In the genomic region with DNA sequence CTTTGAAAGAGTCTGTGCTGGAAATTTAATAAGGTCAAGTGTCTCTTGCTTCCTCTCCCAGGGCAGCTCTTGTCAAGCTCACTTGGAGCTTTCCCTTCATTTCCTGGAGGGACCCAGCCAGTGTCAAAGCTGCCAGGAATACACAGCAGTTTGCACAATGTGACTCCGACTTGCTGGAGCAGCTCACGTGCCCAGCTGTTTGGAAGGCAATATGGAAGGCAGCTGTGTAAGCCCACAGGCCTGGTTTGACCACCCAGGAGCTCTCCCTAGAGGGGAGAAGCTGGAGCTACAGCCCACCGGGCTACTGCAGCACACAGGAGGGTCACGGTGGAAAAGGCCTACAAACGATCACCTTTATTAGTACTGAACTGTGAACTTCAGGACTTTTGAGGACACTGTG, we compare ENCODE assay signal across 13 mouse cellular contexts.
DNase-seq lines count a peak whose midpoint lies in the region; ATAC-seq lines count a peak whose summit lies in the region.
"Had no signal": no experiment of that assay in that cellular context is flagged by ENCODE, and none has a peak within 500 bp of the region (broad histone marks: within the 10 kb centered on the region; RNA-seq: fewer than 3 reads in every experiment).

No protein-coding gene starts in this region.

- peak; percentile 33 for DNase-seq in midbrain, embryonic 10.5 days (ENCODE audit: low spot score)
- no peak for DNase-seq in midbrain, embryonic 14.5 days
- DNase-seq in forelimb bud, embryonic 11.5 days (ENCODE audit: low read depth, low spot score) = peak; percentile 72
- DNase-seq in retina, postnatal 1 day = peak; percentile 7
- DNase-seq in layer of hippocampus, adult 18-20 months (ENCODE audit: low spot score in 2 of 2) = no peak
- no peak for DNase-seq in testis, postnatal 10 days (ENCODE audit: low spot score)
- no peak for DNase-seq in cerebellum, postnatal 4 days (ENCODE audit: low spot score in 2 of 2)
- DNase-seq: cerebellum, adult 2 months; thymus, postnatal 25 days had no signal

- no peak for ATAC-seq in midbrain, embryonic 14.5 days (ENCODE audit: low FRiP score, low TSS enrichment)
- peak; percentile 61; the same call in 1 of the 2 replicates for ATAC-seq in limb, embryonic 13.5 days (ENCODE audit: low FRiP score, low read depth)
- ATAC-seq: midbrain, embryonic 13.5 days had no signal

- no peak overlapping the region for H3K4me3 ChIP-seq in midbrain, embryonic 10.5 days
- no peak overlapping the region for H3K4me3 ChIP-seq in midbrain, embryonic 14.5 days (replicated peaks; ENCODE audit: low read depth, low read length)
- no peak overlapping the region for H3K4me3 ChIP-seq in limb, embryonic 13.5 days
- H3K4me3 ChIP-seq: erythroblast, embryonic 14.5 days; limb, embryonic 15.5 days; midbrain, embryonic 13.5 days had no signal

- H3K9ac ChIP-seq in midbrain, embryonic 14.5 days (replicated peaks; ENCODE audit: low read length) = no peak overlapping the region
- H3K9ac ChIP-seq in limb, embryonic 13.5 days = no peak overlapping the region
- H3K9ac ChIP-seq: limb, embryonic 15.5 days; midbrain, embryonic 13.5 days had no signal

- no peak overlapping the region for H3K27ac ChIP-seq in midbrain, embryonic 10.5 days (replicated peaks)
- H3K27ac ChIP-seq in midbrain, embryonic 14.5 days (replicated peaks; ENCODE audit: low read depth, low read length) = no peak overlapping the region
- no peak overlapping the region for H3K27ac ChIP-seq in limb, embryonic 13.5 days
- H3K27ac ChIP-seq: limb, embryonic 15.5 days; midbrain, embryonic 13.5 days had no signal

- no peak overlapping the region for H3K4me2 ChIP-seq in midbrain, embryonic 14.5 days (ENCODE audit: low read length)
- H3K4me2 ChIP-seq in limb, embryonic 13.5 days (replicated peaks) = no peak overlapping the region
- H3K4me2 ChIP-seq: limb, embryonic 15.5 days; midbrain, embryonic 13.5 days had no signal

- 79% methylated on average over 5 of the region's 5 CpGs for WGBS in midbrain, embryonic 10.5 days
- 73% methylated on average over 5 of the region's 5 CpGs for WGBS in midbrain, embryonic 14.5 days
- 18% methylated on average over 5 of the region's 5 CpGs for WGBS in limb, embryonic 13.5 days

- H3K36me3 ChIP-seq in midbrain, embryonic 10.5 days = no peaks in the 10 kb centered on the region
- H3K36me3 ChIP-seq in midbrain, embryonic 14.5 days (ENCODE audit: control insufficient read depth, insufficient read depth, low read length) = no peaks in the 10 kb centered on the region
- no peaks in the 10 kb centered on the region for H3K36me3 ChIP-seq in limb, embryonic 13.5 days
- H3K36me3 ChIP-seq: limb, embryonic 15.5 days; midbrain, embryonic 13.5 days had no signal

- no peaks in the 10 kb centered on the region for H3K9me3 ChIP-seq in midbrain, embryonic 10.5 days (replicated peaks)
- H3K9me3 ChIP-seq in midbrain, embryonic 14.5 days (ENCODE audit: control insufficient read depth, low read length) = no peaks in the 10 kb centered on the region
- H3K9me3 ChIP-seq in limb, embryonic 13.5 days = no peaks in the 10 kb centered on the region
- H3K9me3 ChIP-seq: limb, embryonic 15.5 days; midbrain, embryonic 13.5 days had no signal

- H3K4me1 ChIP-seq in midbrain, embryonic 10.5 days = peaks cover 6% of the 10 kb centered on the region; the same call in 1 of the 2 replicates
- H3K4me1 ChIP-seq in midbrain, embryonic 14.5 days (ENCODE audit: control insufficient read depth, insufficient read depth, low read length) = no peaks in the 10 kb centered on the region
- H3K4me1 ChIP-seq in limb, embryonic 13.5 days = 0 out of 2 replicates have a peak, but pooled peaks cover 4% of the 10 kb centered on the region
- H3K4me1 ChIP-seq: limb, embryonic 15.5 days had no signal

- H3K27me3 ChIP-seq in midbrain, embryonic 10.5 days (ENCODE audit: low read depth, poor library complexity, severe bottlenecking) = no peaks in the 10 kb centered on the region
- H3K27me3 ChIP-seq in midbrain, embryonic 14.5 days (ENCODE audit: control insufficient read depth, insufficient read depth, low read length) = no peaks in the 10 kb centered on the region
- H3K27me3 ChIP-seq in limb, embryonic 13.5 days = no peaks in the 10 kb centered on the region
- H3K27me3 ChIP-seq: limb, embryonic 15.5 days; midbrain, embryonic 13.5 days had no signal

Comparison
In these comparisons a context has a peak if more than half of its experiments do, and no peak if none do; other contexts are left out.
1. DNase-seq: peak in midbrain, embryonic 10.5 days (single experiment), forelimb bud, embryonic 11.5 days (single experiment) and retina, postnatal 1 day (single experiment); none in midbrain, embryonic 14.5 days (single experiment), layer of hippocampus, adult 18-20 months (0 of 2), testis, postnatal 10 days (single experiment) and cerebellum, postnatal 4 days (0 of 2).